Mouse (Mus musculus): Measurements from ENCODE around the gene Etl4. TPM values are rescaled to one million over a fixed set of nuclear protein-coding genes. Genes with fewer than 3 reads are reported as not detected.

Gene Etl4
- 20.5 and 21.8 TPM in 2 replicates for polyA plus RNA-seq (2012; rRNA removed)

GRCm38 (mm10) chr2:19909171-19909899 lies at the start of gene Etl4:
Gene Etl4, plus strand, starts transcription at chr2:19909780.

All from ovary, adult 2 months (tissue).